Mouse (Mus musculus) ES-Bruce4 (cell line): ENCODE measurements around the gene Ckap5. TPM values are rescaled to one million over a fixed set of nuclear protein-coding genes. Genes with fewer than 3 reads are reported as not detected.

Source experiments
- H3K27ac ChIP-seq: 2 replicates; pipeline ENCODE4 v1.5.1; 2012; ENCODE audit warnings: low read length, inconsistent platforms; ENCODE audit not compliant: insufficient read depth
- H3K27me3 ChIP-seq: 2 replicates; pipeline ENCODE4 v1.6.1; 2012; ENCODE audit warnings: mild to moderate bottlenecking, low read length, inconsistent platforms; ENCODE audit not compliant: control insufficient read depth, poor library complexity, insufficient read depth, severe bottlenecking
- H3K36me3 ChIP-seq: 2 replicates; pipeline ENCODE4 v1.6.1; 2012; ENCODE audit warnings: inconsistent platforms, mild to moderate bottlenecking, low read length, moderate library complexity; ENCODE audit not compliant: control insufficient read depth, poor library complexity, insufficient read depth, severe bottlenecking
- H3K4me1 ChIP-seq: one replicate; pipeline ENCODE4 v1.8.1; 2011; ENCODE audit warnings: low read length; ENCODE audit not compliant: control insufficient read depth, insufficient read depth
- H3K4me3 ChIP-seq: 2 replicates; pipeline ENCODE4 v1.5.1; 2011; ENCODE audit warnings: low read depth, mild to moderate bottlenecking, low read length
- H3K9ac ChIP-seq: 2 replicates; pipeline ENCODE4 v1.6.1; 2012; ENCODE audit warnings: low read depth, mild to moderate bottlenecking, inconsistent platforms; ENCODE audit not compliant: poor library complexity, severe bottlenecking
- H3K9me3 ChIP-seq: replicated peaks from 2 replicates; pipeline ENCODE4 v1.6.1; 2012; ENCODE audit warnings: mild to moderate bottlenecking, low read length, inconsistent platforms; ENCODE audit not compliant: control insufficient read depth, poor library complexity, insufficient read depth, severe bottlenecking
- CTCF ChIP-seq: IDR thresholded peaks from one replicate; pipeline ENCODE4 v1.8.1; 2011; ENCODE audit warnings: low read depth, low read length
- EP300 ChIP-seq: IDR thresholded peaks from 2 replicates; pipeline ENCODE4 v1.6.1; 2011; ENCODE audit warnings: low read depth, low read length; ENCODE audit not compliant: insufficient read depth
- POLR2A ChIP-seq: IDR thresholded peaks from one replicate; pipeline ENCODE4 v1.8.1; 2011; ENCODE audit warnings: low read length; ENCODE audit not compliant: insufficient read depth
- polyA plus RNA-seq: library from polyadenylated mRNA; stranded (reverse); fragments of >200 nt; gene quantifications from 2 replicates; pipeline ENCODE4 v1.2.4, GENCODE M21; 2011; ENCODE audit warnings: low read depth; ENCODE audit not compliant: missing spikeins, insufficient read depth, insufficient read length

Gene Ckap5
- polyA plus RNA-seq, 1 experiment: 218 TPM

DNA sequence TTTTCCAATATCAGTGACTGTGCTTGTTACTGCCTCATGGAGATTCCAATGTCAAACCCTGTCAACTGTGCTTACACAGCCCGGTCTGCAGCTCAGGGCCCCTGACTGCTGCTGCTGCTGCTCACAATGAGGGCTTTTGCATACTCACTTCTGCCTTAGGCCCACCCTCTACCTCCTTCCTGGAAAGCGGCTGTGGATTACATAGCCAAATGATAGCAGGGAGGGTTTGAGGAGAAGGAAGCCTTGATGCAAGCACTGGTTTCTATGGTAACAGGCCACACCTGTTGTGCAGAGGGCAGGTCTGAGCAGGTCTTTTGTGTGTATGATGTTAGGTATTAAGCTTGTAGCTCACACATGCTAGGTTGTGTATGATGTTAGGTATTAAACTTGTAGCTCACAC, 141.2 kb downstream of the Ckap5 start:
- Histone ChIP-seq H3K36me3 (0 out of 2 replicates have a peak, but pooled peaks cover 4% of the 10 kb centered on the region), H3K27ac (no peak overlapping the region), H3K9me3 (no peaks in the 10 kb centered on the region), H3K4me1 (no peaks in the 10 kb centered on the region), H3K4me3 (no peak overlapping the region), H3K9ac (no peak overlapping the region), H3K27me3 (no peaks in the 10 kb centered on the region)
- TF ChIP-seq EP300: no peak
- no peak for TF ChIP-seq CTCF
- no peak for TF ChIP-seq POLR2A

DNA sequence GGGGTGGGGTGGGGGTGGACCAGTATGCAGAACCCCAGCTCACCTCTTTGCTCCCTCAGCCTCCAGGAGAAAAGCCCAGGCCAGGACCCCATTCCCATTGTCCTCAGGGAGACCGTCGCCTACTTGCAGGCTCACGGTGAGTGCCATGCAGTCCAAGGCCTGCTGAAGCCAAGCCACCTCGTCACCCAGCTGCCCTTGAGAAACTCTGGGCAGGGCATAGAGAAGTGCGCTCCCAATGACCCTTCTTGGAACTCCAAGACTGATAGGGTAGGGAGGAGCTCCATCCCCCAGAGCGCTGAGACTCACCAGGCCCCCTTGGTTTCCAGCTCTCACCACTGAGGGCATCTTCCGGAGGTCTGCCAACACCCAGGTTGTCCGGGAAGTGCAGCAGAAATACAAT, 142.8 kb downstream of the Ckap5 start:
- Histone ChIP-seq H3K9me3 (no peaks in the 10 kb centered on the region), H3K27ac (no peak overlapping the region), H3K4me3 (no peak overlapping the region), H3K9ac (no peak overlapping the region), H3K36me3 (0 out of 2 replicates have a peak, but pooled peaks cover 4% of the 10 kb centered on the region), H3K27me3 (no peaks in the 10 kb centered on the region), H3K4me1 (no peaks in the 10 kb centered on the region)
- TF ChIP-seq POLR2A: no peak
- TF ChIP-seq CTCF: no peak
- no peak for TF ChIP-seq EP300

DNA sequence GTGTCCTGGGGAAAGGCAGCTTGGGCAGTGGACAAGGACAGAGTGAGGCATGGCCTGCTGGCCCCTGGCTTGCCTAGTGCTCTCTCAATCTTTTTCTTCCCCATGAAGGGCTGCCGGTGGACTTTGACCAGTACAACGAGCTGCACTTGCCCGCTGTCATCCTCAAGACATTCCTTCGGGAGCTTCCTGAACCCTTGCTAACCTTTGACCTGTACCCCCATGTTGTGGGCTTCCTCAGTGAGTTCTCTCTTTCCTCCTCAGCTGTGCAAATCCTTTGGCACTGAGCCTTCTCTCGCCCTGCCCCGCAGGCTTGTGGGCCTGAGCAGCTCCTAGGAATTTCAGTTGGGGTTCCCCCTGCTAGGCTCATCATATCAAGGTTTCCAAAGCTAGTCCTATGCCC, 143.5 kb downstream of the Ckap5 start:
- Histone ChIP-seq H3K27me3 (no peaks in the 10 kb centered on the region), H3K27ac (no peak overlapping the region), H3K9me3 (no peaks in the 10 kb centered on the region), H3K4me3 (no peak overlapping the region), H3K4me1 (no peaks in the 10 kb centered on the region), H3K36me3 (0 out of 2 replicates have a peak, but pooled peaks cover 4% of the 10 kb centered on the region), H3K9ac (no peak overlapping the region)
- TF ChIP-seq EP300: no peak
- TF ChIP-seq POLR2A: no peak
- no peak for TF ChIP-seq CTCF

Other genes with a start within 250 kb of the Ckap5 start
- 19.3 and 20.1 TPM in 2 replicates for gene 1110051M20Rik, start 82.1 kb upstream of the Ckap5 start, polyA plus RNA-seq
- gene Lrp4, start 69.3 kb upstream of the Ckap5 start, polyA plus RNA-seq: 6.2 and 6.6 TPM in 2 replicates
- 0.57 and 0.67 TPM in 2 replicates for gene F2, start 109.7 kb downstream of the Ckap5 start, polyA plus RNA-seq
- gene Zfp408, start 123.0 kb downstream of the Ckap5 start, polyA plus RNA-seq: 14.4 and 14.9 TPM in 2 replicates
- 85.6 and 93.7 TPM in 2 replicates for gene Arhgap1, start 123.1 kb downstream of the Ckap5 start, polyA plus RNA-seq
- 38.8 and 43.2 TPM in 2 replicates for gene Atg13, start 183.8 kb downstream of the Ckap5 start, polyA plus RNA-seq
- gene Harbi1, start 184.1 kb downstream of the Ckap5 start, polyA plus RNA-seq: 16.8 and 22.4 TPM in 2 replicates
- gene Ambra1, start 203.4 kb downstream of the Ckap5 start, polyA plus RNA-seq: 43.1 and 50.4 TPM in 2 replicates